Mouse (Mus musculus) liver, embryonic 14.5 days (tissue): ENCODE results near the gene Rabgap1l. TPM values are rescaled to one million over a fixed set of nuclear protein-coding genes. Genes with fewer than 3 reads are reported as not detected.

Experiments used
- ATAC-seq: fragments of 200-750 bp; cut with Nextera tagmentation; 2 replicates; pipeline ENCODE4 v1.8.0; 2017; ENCODE audit warnings: moderate number of reproducible peaks, mild to moderate bottlenecking, moderate library complexity; ENCODE audit not compliant: insufficient read depth
- DNase-seq, 3 experiments: peaks; one replicate each; pipeline ENCODE4 v3.0.0-alpha.2; 2012 to 2013; ENCODE audit warnings: low read depth in 3 of 3, low spot score in 3 of 3
- H3K27ac ChIP-seq: fragments of 300-500 bp; sonication (generic); 2 replicates; pipeline ENCODE4 v1.5.1; 2014; ENCODE audit warnings: moderate library complexity, mild to moderate bottlenecking, control low read depth, inconsistent platforms
- H3K27me3 ChIP-seq: fragments of 300-500 bp; sonication (generic); 2 replicates; pipeline ENCODE4 v1.6.1; 2014; ENCODE audit warnings: mild to moderate bottlenecking, low read length, moderate library complexity; ENCODE audit not compliant: control insufficient read depth, insufficient read depth
- H3K36me3 ChIP-seq: fragments of 300-500 bp; sonication (generic); replicated peaks from 2 replicates; pipeline ENCODE4 v1.6.1; 2014; ENCODE audit warnings: low read depth; ENCODE audit not compliant: control insufficient read depth, insufficient read depth
- H3K4me1 ChIP-seq, 2 experiments: fragments of 200-500 bp in 1 of 2; fragments of 300-500 bp in 1 of 2; sonication (generic) in 1 of 2; replicated peaks; 2 replicates each; pipeline ENCODE4 v1.6.1; 2012 to 2014; ENCODE audit warnings: antibody characterized with exemption in 1 of 2, inconsistent platforms in 1 of 2, low read length in 1 of 2; ENCODE audit not compliant: control insufficient read depth in 2 of 2, insufficient read depth in 2 of 2
- H3K4me2 ChIP-seq: fragments of 300-500 bp; sonication (generic); 2 replicates; pipeline ENCODE4 v1.6.1; 2014; ENCODE audit warnings: low read depth, mild to moderate bottlenecking, control low read depth, moderate library complexity
- H3K4me3 ChIP-seq, 2 experiments: fragments of 200-500 bp in 1 of 2; fragments of 300-500 bp in 1 of 2; sonication (generic) in 1 of 2; 2 replicates each; pipeline ENCODE4 v1.5.1; 2012 to 2014; ENCODE audit warnings: low read depth in 2 of 2, low read length in 2 of 2, mild to moderate bottlenecking in 2 of 2, control low read depth in 1 of 2, inconsistent platforms in 1 of 2, moderate library complexity in 1 of 2; ENCODE audit not compliant: insufficient read depth in 1 of 2
- H3K9ac ChIP-seq: fragments of 300-500 bp; sonication (generic); replicated peaks from 2 replicates; pipeline ENCODE4 v1.6.1; 2014; ENCODE audit warnings: mild to moderate bottlenecking, control low read depth, moderate library complexity
- H3K9me3 ChIP-seq: fragments of 300-500 bp; sonication (generic); 2 replicates; pipeline ENCODE4 v1.6.1; 2016; ENCODE audit warnings: low read length, mixed read lengths; ENCODE audit not compliant: control insufficient read depth
- CTCF ChIP-seq: IDR thresholded peaks from 2 replicates; pipeline ENCODE4 v1.5.1; 2016; ENCODE audit warnings: antibody characterized with exemption, low read depth, control low read depth
- EP300 ChIP-seq: IDR thresholded peaks from 2 replicates; pipeline ENCODE4 v1.6.1; 2016; ENCODE audit warnings: antibody characterized with exemption, low read depth
- WGBS: fragments of 180-500 bp; shearing (Covaris S2); extraction: QIAGEN DNeasy Blood & Tissue Kit; methylation state at CpG from one replicate; pipeline ENCODE4 v1.1.7; 2014; ENCODE audit not compliant: insufficient replicate concordance; 5-methylcytosine and 5-hydroxymethylcytosine counted together
- polyA plus RNA-seq, 2 experiments: library from polyadenylated mRNA; depleted of rRNA in 1 of 2; stranded (reverse) in 1 of 2; unstranded in 1 of 2; fragments of >200 nt; fragmentation: Nextera tagmentation in 1 of 2; extraction: Ambion mirVana in 1 of 2; gene quantifications; 2 replicates each; pipeline versions ENCODE4 v1.2.1 to v1.2.3; 2012 to 2014

Gene Rabgap1l
- polyA plus RNA-seq, 2 experiments = 18.7 to 27.5 TPM

- no peak for DNase-seq
- WGBS = 51% methylated on average over 4 of the region's 4 CpGs
- Histone ChIP-seq H3K27me3 (no peaks in the 10 kb centered on the region), H3K9me3 (no peaks in the 10 kb centered on the region), H3K4me1 (peaks cover 28 to 31% of the 10 kb centered on the region in 2 experiments), H3K4me3 (no peak overlapping the region), H3K27ac (peak overlapping the region; percentile 65), H3K36me3 (no peaks in the 10 kb centered on the region), H3K4me2 (no peak overlapping the region), H3K9ac (no peak overlapping the region)
- no peak for TF ChIP-seq CTCF
- no peak for TF ChIP-seq EP300
- no peak for ATAC-seq
These were observed 384.6 kb downstream of the Rabgap1l start for GRCm38 (mm10) chr1:160408302-160408897.

- H3K27me3 ChIP-seq = no peaks in the 10 kb centered on the region
- peaks cover 0 to 3% of the 10 kb centered on the region in 2 experiments; a peak in 1 of 4 replicates for H3K4me1 ChIP-seq
- H3K9ac ChIP-seq = no peak overlapping the region
- H3K4me3 ChIP-seq = no peak overlapping the region
- H3K36me3 ChIP-seq = no peaks in the 10 kb centered on the region
- H3K9me3 ChIP-seq = no peaks in the 10 kb centered on the region
- H3K4me2 ChIP-seq = no peak overlapping the region
- DNase-seq = peak; percentile 47 to 54 (median 48)
- no peak for ATAC-seq
- peak; percentile 62; the same call in 1 of the 2 replicates for TF ChIP-seq CTCF
- TF ChIP-seq EP300 = no peak
- no peak overlapping the region for H3K27ac ChIP-seq
These were observed 393.6 kb downstream of the Rabgap1l start for GRCm38 (mm10) chr1:160399428-160399827.

GRCm38 (mm10) chr1:160397037-160397436 lies 396.0 kb downstream of the Rabgap1l start:
- Histone ChIP-seq H3K27me3 (no peaks in the 10 kb centered on the region), H3K9me3 (no peaks in the 10 kb centered on the region), H3K4me2 (no peak overlapping the region), H3K27ac (no peak overlapping the region), H3K9ac (no peak overlapping the region), H3K4me1 (peaks cover 0 to 3% of the 10 kb centered on the region in 2 experiments; a peak in 1 of 4 replicates), H3K36me3 (no peaks in the 10 kb centered on the region), H3K4me3 (no peak overlapping the region)
- WGBS = 53% methylated on average over 2 of the region's 2 CpGs
- no peak for ATAC-seq
- TF ChIP-seq CTCF = no peak
- TF ChIP-seq EP300 = no peak
- no peak for DNase-seq

- DNase-seq = no peak
- no peak overlapping the region for H3K4me3 ChIP-seq
- H3K27me3 ChIP-seq = no peaks in the 10 kb centered on the region
- no peak for TF ChIP-seq EP300
- no peak for TF ChIP-seq CTCF
- ATAC-seq = no peak
- no peak overlapping the region for H3K9ac ChIP-seq
- no peaks in the 10 kb centered on the region for H3K36me3 ChIP-seq
- WGBS = 60% methylated on average over 2 of the region's 2 CpGs
- no peaks in the 10 kb centered on the region for H3K4me1 ChIP-seq
- no peak overlapping the region for H3K27ac ChIP-seq
- no peaks in the 10 kb centered on the region for H3K9me3 ChIP-seq
- H3K4me2 ChIP-seq = no peak overlapping the region
These were observed 405.6 kb downstream of the Rabgap1l start for GRCm38 (mm10) chr1:160387446-160387845.

- H3K36me3 ChIP-seq = no peaks in the 10 kb centered on the region
- 77% methylated on average over 1 of the region's 1 CpGs for WGBS
- H3K27ac ChIP-seq = no peak overlapping the region
- no peaks in the 10 kb centered on the region for H3K9me3 ChIP-seq
- H3K27me3 ChIP-seq = no peaks in the 10 kb centered on the region
- ATAC-seq = no peak
- no peak for DNase-seq
- no peak overlapping the region for H3K4me3 ChIP-seq
- H3K4me1 ChIP-seq = peaks cover 0 to 5% of the 10 kb centered on the region in 2 experiments; a peak in 1 of 4 replicates
- TF ChIP-seq EP300 (no peak), CTCF (peak; percentile 32; the same call in 1 of the 2 replicates)
- no peak overlapping the region for H3K9ac ChIP-seq
- no peak overlapping the region for H3K4me2 ChIP-seq
These were observed 414.6 kb downstream of the Rabgap1l start for GRCm38 (mm10) chr1:160378367-160378766.
